Mouse (Mus musculus) erythroblast, embryonic 14.5 days (primary cell): ENCODE results near the gene Shc2.

ENCODE experiments used
- GATA1 ChIP-seq: IDR thresholded peaks from 2 replicates; pipeline ENCODE4 v1.6.1; 2012; ENCODE audit warnings: low read length, inconsistent platforms, mixed read lengths
- TAL1 ChIP-seq: IDR thresholded peaks from 3 replicates; pipeline ENCODE4 v1.6.1; 2012; ENCODE audit warnings: low read length, inconsistent platforms, mixed read lengths

GRCm38 (mm10) chr10:79666493-79666892 is 28.8 kb upstream of the Shc2 start:
- no peak for TF ChIP-seq TAL1
- TF ChIP-seq GATA1 = no peak
